Mouse (Mus musculus) T-helper 17 cell (primary cell): ENCODE measurements around the gene Ror2.

Experiments used
- in situ Hi-C, 2 experiments: fragments of 300-600 bp; cut with MboI, MseI; formaldehyde crosslinking; loops; 1 replicate in 1 of 2; 2 replicates in 1 of 2; pipeline ENCODE4 v1.15.1; 2025; ENCODE audit warnings: high pct_unique_total_duplicates in 2 of 2

The Ror2 gene

GRCm38 (mm10) chr13:53234844-53235243, 51.1 kb downstream of the Ror2 start:
- in situ Hi-C loops = no loop called here

GRCm38 (mm10) chr13:53233826-53234786, 51.8 kb downstream of the Ror2 start:
- in situ Hi-C loops = no loop called here

- in situ Hi-C loops = no loop called here
Measured at GRCm38 (mm10) chr13:53233381-53233780, 52.5 kb downstream of the Ror2 start.

- in situ Hi-C loops = no loop called here
Measured at GRCm38 (mm10) chr13:53232419-53232818, 53.5 kb downstream of the Ror2 start.

GRCm38 (mm10) chr13:53230446-53231161, 55.3 kb downstream of the Ror2 start:
- in situ Hi-C loops = no loop called here

GRCm38 (mm10) chr13:53227019-53227418, 58.9 kb downstream of the Ror2 start:
- in situ Hi-C loops = no loop called here

GRCm38 (mm10) chr13:53226461-53226860, 59.5 kb downstream of the Ror2 start:
- in situ Hi-C loops = no loop called here

GRCm38 (mm10) chr13:53225925-53226324, 60.0 kb downstream of the Ror2 start:
- in situ Hi-C loops = no loop called here

GRCm38 (mm10) chr13:53221176-53221575, 64.7 kb downstream of the Ror2 start:
- in situ Hi-C loops = no loop called here

- in situ Hi-C loops = no loop called here
Measured at GRCm38 (mm10) chr13:53219889-53220288, 66.0 kb downstream of the Ror2 start.

- in situ Hi-C loops = no loop called here
Measured at GRCm38 (mm10) chr13:53219391-53219790, 66.5 kb downstream of the Ror2 start.

- in situ Hi-C loops = no loop called here
Measured at GRCm38 (mm10) chr13:53217396-53217975, 68.4 kb downstream of the Ror2 start.

- in situ Hi-C loops = no loop called here
Measured at GRCm38 (mm10) chr13:53211971-53212733, 73.8 kb downstream of the Ror2 start.

GRCm38 (mm10) chr13:53208556-53208955, 77.4 kb downstream of the Ror2 start:
- in situ Hi-C loops = loop anchor here in 1 of 2 experiments (10.0 kb wide), 1 partner anchor 64 kb away; no protein-coding TSS in a partner anchor

- in situ Hi-C loops = loop anchor here in 1 of 2 experiments (10.0 kb wide), 1 partner anchor 61 kb away; no protein-coding TSS in a partner anchor
Measured at GRCm38 (mm10) chr13:53205128-53205911, 80.6 kb downstream of the Ror2 start.

GRCm38 (mm10) chr13:53202439-53202830, 83.5 kb downstream of the Ror2 start:
- in situ Hi-C loops = loop anchor here in 1 of 2 experiments (10.0 kb wide), 1 partner anchor 58 kb away; no protein-coding TSS in a partner anchor

- in situ Hi-C loops = loop anchor here in 1 of 2 experiments (10.0 kb wide), 1 partner anchor 57 kb away; no protein-coding TSS in a partner anchor
Measured at GRCm38 (mm10) chr13:53201628-53202438, 84.1 kb downstream of the Ror2 start.

GRCm38 (mm10) chr13:53200121-53200520, 85.8 kb downstream of the Ror2 start:
- in situ Hi-C loops = loop anchor here in 1 of 2 experiments (10.0 kb wide), 1 partner anchor 55 kb away; no protein-coding TSS in a partner anchor

- in situ Hi-C loops = no loop called here
Measured at GRCm38 (mm10) chr13:53199262-53199661, 86.7 kb downstream of the Ror2 start.
